Mouse (Mus musculus): Measurements from ENCODE around the gene Neurl4.

GRCm38 (mm10) chr11:69880853-69881603 is 19.8 kb upstream of the Neurl4 start, which contains the start of gene Kctd11:
- TF ChIP-seq POLR2A (IDR thresholded peaks at IDR 0.05; ENCODE audit: extremely low read depth, insufficient read depth, low read length), result peak; percentile 70
- TF ChIP-seq CTCF (IDR thresholded peaks at IDR 0.05; ENCODE audit: extremely low read depth, insufficient read depth, low read length), result no peak
